Mouse (Mus musculus): ENCODE measurements around the gene Nfyb. TPM values are rescaled to one million over a fixed set of nuclear protein-coding genes. Genes with fewer than 3 reads are reported as not detected.
A peak's percentile ranks its signal among the peaks of the same experiment; 100 is the strongest.

Gene Nfyb
- polyA plus RNA-seq, 1 experiment from 2014 or later: 20.9 TPM

- no peak overlapping the region for H3K4me3 ChIP-seq
- WGBS: 77% methylated on average over 4 of the region's 4 CpGs
- H3K9ac ChIP-seq: no peak overlapping the region
- peaks cover 28% of the 10 kb centered on the region for H3K4me1 ChIP-seq
- H3K27ac ChIP-seq (replicated peaks): no peak overlapping the region
- H3K36me3 ChIP-seq: no peaks in the 10 kb centered on the region
- H3K4me2 ChIP-seq: no peak overlapping the region
- H3K9me3 ChIP-seq: 0 out of 2 replicates have a peak, but pooled peaks cover 2% of the 10 kb centered on the region
- H3K27me3 ChIP-seq (replicated peaks): no peaks in the 10 kb centered on the region
- no peak for ATAC-seq (ENCODE audit: extremely low read depth, insufficient number of reproducible peaks, low FRiP score, low TSS enrichment)
Observed at GRCm38 (mm10) chr10:82797119-82797491, 33.2 kb upstream of the Nfyb start.

DNA sequence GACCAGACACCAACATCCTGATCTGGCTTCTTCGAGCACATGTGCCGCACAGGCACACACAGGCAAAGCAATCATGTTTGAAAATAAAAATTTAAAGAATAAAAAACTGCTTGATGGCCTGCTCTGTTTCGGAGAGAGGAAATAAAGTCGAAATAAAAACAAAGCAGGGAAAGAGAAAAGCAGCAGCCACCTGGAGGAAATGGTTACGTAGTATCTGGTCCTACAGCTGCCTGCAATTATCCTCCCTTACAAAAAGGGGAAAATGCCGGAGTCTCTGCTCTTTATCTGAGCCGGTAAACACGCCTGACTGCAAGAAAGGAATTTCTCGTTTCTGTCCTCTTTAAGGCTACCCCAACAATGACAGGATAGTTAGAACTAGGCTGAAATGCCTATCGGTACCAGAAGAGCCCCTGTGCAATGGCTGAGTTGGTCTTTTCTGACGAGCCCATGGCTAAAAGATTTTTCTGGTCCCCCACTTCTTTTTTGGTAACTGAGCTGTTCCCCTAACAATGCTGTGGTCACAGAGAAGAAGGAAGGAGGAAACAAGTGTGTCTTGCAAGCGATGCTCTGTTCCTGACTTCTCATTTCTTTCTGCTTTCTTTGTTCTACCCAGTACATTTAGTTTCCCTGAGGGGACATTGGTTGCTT lies 32.7 kb upstream of the Nfyb start:
- Histone ChIP-seq H3K4me1 (peaks cover 28% of the 10 kb centered on the region), H3K9ac (no peak overlapping the region), H3K9me3 (no peaks in the 10 kb centered on the region), H3K36me3 (no peaks in the 10 kb centered on the region), H3K4me3 (no peak overlapping the region), H3K27ac (replicated peaks) (peak overlapping the region; percentile 42; the same call in 1 of the 2 replicates), H3K4me2 (0 out of 2 replicates have a peak overlapping the region, but pooled peaks have one; percentile 3), H3K27me3 (replicated peaks) (no peaks in the 10 kb centered on the region)
- 49% methylated on average over 12 of the region's 12 CpGs for WGBS
- no peak for ATAC-seq (ENCODE audit: extremely low read depth, insufficient number of reproducible peaks, low FRiP score, low TSS enrichment)

- Histone ChIP-seq H3K4me2 (peak overlapping the region; percentile 58), H3K4me3 (peak overlapping the region; percentile 20), H3K27ac (replicated peaks) (no peak overlapping the region), H3K4me1 (peaks cover 28% of the 10 kb centered on the region), H3K9ac (0 out of 2 replicates have a peak overlapping the region, but pooled peaks have one; percentile 17), H3K9me3 (no peaks in the 10 kb centered on the region), H3K36me3 (no peaks in the 10 kb centered on the region), H3K27me3 (replicated peaks) (no peaks in the 10 kb centered on the region)
- no peak for ATAC-seq (ENCODE audit: extremely low read depth, insufficient number of reproducible peaks, low FRiP score, low TSS enrichment)
- WGBS: 44% methylated on average over 8 of the region's 8 CpGs
Observed at GRCm38 (mm10) chr10:82795767-82796166, 31.8 kb upstream of the Nfyb start.

GRCm38 (mm10) chr10:82795071-82795731 lies 31.3 kb upstream of the Nfyb start:
- H3K9ac ChIP-seq: peak overlapping the region; percentile 17; the same call in 1 of the 2 replicates
- peak overlapping the region; percentile 34 for H3K27ac ChIP-seq (replicated peaks)

GRCm38 (mm10) chr10:82792311-82792710 lies 28.4 kb upstream of the Nfyb start:
- H3K9ac ChIP-seq: no peak overlapping the region
- no peaks in the 10 kb centered on the region for H3K36me3 ChIP-seq
- no peak overlapping the region for H3K27ac ChIP-seq (replicated peaks)
- H3K4me3 ChIP-seq: no peak overlapping the region
- H3K4me2 ChIP-seq: no peak overlapping the region
- peaks cover 21% of the 10 kb centered on the region for H3K4me1 ChIP-seq
- no peak for ATAC-seq (ENCODE audit: extremely low read depth, insufficient number of reproducible peaks, low FRiP score, low TSS enrichment)
- no peaks in the 10 kb centered on the region for H3K27me3 ChIP-seq (replicated peaks)
- no peaks in the 10 kb centered on the region for H3K9me3 ChIP-seq
- 71% methylated on average over 2 of the region's 2 CpGs for WGBS

More at GRCm38 (mm10) chr10:82795071-82795731, 31.3 kb upstream of the Nfyb start:
- peak overlapping the region; percentile 58 for H3K4me2 ChIP-seq
- no peaks in the 10 kb centered on the region for H3K27me3 ChIP-seq (replicated peaks)
- peaks cover 28% of the 10 kb centered on the region for H3K4me1 ChIP-seq
- H3K4me3 ChIP-seq: peak overlapping the region; percentile 20
- WGBS: 18% methylated on average over 15 of the region's 15 CpGs
- H3K36me3 ChIP-seq: no peaks in the 10 kb centered on the region
- peak; percentile 39; the same call in 1 of the 2 replicates for ATAC-seq (ENCODE audit: extremely low read depth, insufficient number of reproducible peaks, low FRiP score, low TSS enrichment)
- H3K9me3 ChIP-seq: no peaks in the 10 kb centered on the region

GRCm38 (mm10) chr10:82791713-82792112 lies 27.8 kb upstream of the Nfyb start:
- no peaks in the 10 kb centered on the region for H3K27me3 ChIP-seq (replicated peaks)
- no peak for ATAC-seq (ENCODE audit: extremely low read depth, insufficient number of reproducible peaks, low FRiP score, low TSS enrichment)
- no peaks in the 10 kb centered on the region for H3K36me3 ChIP-seq
- no peak overlapping the region for H3K4me2 ChIP-seq
- no peak overlapping the region for H3K9ac ChIP-seq
- H3K27ac ChIP-seq (replicated peaks): no peak overlapping the region
- WGBS: 89% methylated on average over 3 of the region's 3 CpGs
- H3K4me1 ChIP-seq: peaks cover 20% of the 10 kb centered on the region
- H3K9me3 ChIP-seq: no peaks in the 10 kb centered on the region
- no peak overlapping the region for H3K4me3 ChIP-seq

DNA sequence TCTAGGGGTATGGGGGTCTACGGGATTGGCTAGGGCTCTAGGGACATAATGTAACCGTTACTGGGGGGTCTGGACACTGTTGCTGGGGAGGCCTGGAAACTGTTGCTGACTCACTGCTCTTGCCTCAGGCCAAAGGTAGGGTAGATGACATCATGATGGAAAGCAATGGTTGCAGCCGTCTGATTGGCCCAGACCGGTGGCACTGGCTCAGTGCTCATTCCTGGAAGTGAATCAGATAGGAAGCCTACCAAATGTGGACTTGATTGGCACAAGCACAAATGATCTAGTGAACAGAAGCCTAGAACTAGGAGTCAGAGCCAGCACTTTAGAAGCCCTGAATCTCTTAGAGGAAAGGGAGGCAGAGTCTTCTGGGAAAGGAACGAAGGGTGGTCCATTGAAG lies 26.6 kb upstream of the Nfyb start:
- Histone ChIP-seq H3K9ac (no peak overlapping the region), H3K36me3 (no peaks in the 10 kb centered on the region), H3K9me3 (no peaks in the 10 kb centered on the region), H3K4me1 (peaks cover 8% of the 10 kb centered on the region), H3K27me3 (replicated peaks) (no peaks in the 10 kb centered on the region), H3K4me3 (no peak overlapping the region), H3K4me2 (no peak overlapping the region), H3K27ac (replicated peaks) (no peak overlapping the region)
- no peak for ATAC-seq (ENCODE audit: extremely low read depth, insufficient number of reproducible peaks, low FRiP score, low TSS enrichment)
- WGBS: 82% methylated on average over 5 of the region's 5 CpGs

DNA sequence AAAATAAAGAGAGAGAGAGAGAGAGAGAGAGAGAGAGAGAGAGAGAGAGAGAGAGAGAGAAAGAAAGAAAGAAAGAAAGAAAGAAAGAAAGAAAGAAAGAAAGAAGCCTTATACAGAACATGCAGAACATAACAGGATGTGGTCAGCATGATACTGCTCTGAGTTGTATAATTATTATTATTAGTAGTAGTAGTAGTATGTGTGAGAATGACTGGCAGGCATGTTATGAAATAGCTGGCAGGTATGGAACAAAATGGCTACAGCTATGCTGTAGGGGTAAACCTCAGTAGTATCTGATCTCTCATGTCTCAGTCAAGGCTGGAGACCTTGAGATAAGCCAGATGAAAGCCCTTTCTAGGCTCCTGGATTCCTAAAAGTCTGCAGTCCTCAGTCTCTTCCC lies 25.2 kb upstream of the Nfyb start:
- Histone ChIP-seq H3K4me1 (no peaks in the 10 kb centered on the region), H3K27me3 (replicated peaks) (no peaks in the 10 kb centered on the region), H3K9me3 (no peaks in the 10 kb centered on the region), H3K9ac (no peak overlapping the region), H3K27ac (replicated peaks) (no peak overlapping the region), H3K4me2 (no peak overlapping the region), H3K4me3 (no peak overlapping the region), H3K36me3 (no peaks in the 10 kb centered on the region)
- no peak for ATAC-seq (ENCODE audit: extremely low read depth, insufficient number of reproducible peaks, low FRiP score, low TSS enrichment)

DNA sequence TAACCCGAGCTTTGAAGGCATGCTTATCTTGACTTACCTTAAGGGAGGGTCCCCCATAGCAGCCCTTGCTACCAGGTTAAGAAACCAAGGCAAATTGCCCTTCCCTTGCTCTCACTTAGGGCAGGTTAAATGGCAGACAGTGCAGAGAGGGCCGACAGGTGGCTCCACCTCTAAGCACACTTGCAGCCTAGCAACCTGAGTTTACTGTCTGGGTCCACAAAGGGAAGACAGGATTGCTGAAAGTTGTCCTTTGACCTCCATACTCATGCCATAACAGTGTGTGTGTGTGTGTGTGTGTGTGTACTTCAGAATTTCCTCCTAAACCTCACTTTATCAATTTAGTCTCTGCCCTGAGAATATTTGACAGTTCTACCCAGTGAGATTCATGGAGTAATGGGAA lies 18.5 kb upstream of the Nfyb start:
- H3K27ac ChIP-seq (replicated peaks): no peak overlapping the region
- H3K36me3 ChIP-seq: no peaks in the 10 kb centered on the region
- no peak overlapping the region for H3K9ac ChIP-seq
- peaks cover 13% of the 10 kb centered on the region for H3K4me1 ChIP-seq
- H3K4me2 ChIP-seq: no peak overlapping the region
- no peaks in the 10 kb centered on the region for H3K9me3 ChIP-seq
- no peaks in the 10 kb centered on the region; the same call in 1 of the 2 replicates for H3K27me3 ChIP-seq (replicated peaks)
- 25% methylated on average over 2 of the region's 2 CpGs for WGBS
- no peak for ATAC-seq (ENCODE audit: extremely low read depth, insufficient number of reproducible peaks, low FRiP score, low TSS enrichment)
- H3K4me3 ChIP-seq: no peak overlapping the region

DNA sequence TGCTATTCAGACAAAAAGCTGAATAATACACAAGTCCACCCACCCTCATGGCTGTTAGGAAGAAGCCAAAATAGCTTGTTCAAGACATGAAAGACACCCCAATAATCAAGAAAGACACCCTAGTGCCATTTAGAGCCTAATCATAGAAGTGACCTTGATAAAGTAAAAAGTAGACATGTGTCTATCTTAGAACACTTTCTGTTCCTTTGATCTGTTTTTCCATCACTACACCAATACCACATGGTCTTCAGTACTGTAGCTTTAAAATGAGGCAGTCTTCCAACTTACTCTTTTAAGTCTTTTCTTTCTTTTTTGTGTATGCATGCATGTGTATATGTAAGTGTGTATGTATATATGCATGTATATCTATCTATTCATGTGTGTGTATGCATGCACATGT lies 16.9 kb upstream of the Nfyb start:
- H3K9ac ChIP-seq: no peak overlapping the region

DNA sequence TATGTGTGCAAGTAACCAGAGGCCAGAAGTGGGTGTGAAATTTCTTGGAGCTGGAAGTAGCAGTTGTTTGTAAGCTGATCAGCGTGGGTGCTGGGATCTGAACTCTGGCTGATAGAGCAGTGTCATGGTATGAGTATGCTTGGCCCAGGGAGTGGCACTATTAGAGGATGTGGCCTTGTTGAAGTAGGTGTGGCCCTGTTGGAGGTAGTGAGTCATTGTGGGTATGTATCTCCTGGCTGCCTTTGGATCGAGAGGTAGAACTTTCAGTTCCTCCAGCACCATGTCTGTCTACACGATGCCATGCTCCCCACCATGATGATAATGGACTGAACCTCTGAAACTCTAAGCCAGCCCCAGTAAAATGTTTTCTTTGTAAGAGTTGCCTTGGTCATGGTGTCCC lies 16.4 kb upstream of the Nfyb start:
- 89% methylated on average over 3 of the region's 3 CpGs for WGBS
- Histone ChIP-seq H3K27ac (replicated peaks) (no peak overlapping the region), H3K27me3 (replicated peaks) (no peaks in the 10 kb centered on the region; the same call in 1 of the 2 replicates), H3K4me2 (no peak overlapping the region), H3K9me3 (no peaks in the 10 kb centered on the region), H3K4me3 (no peak overlapping the region), H3K36me3 (no peaks in the 10 kb centered on the region), H3K4me1 (peaks cover 13% of the 10 kb centered on the region), H3K9ac (no peak overlapping the region)
- no peak for ATAC-seq (ENCODE audit: extremely low read depth, insufficient number of reproducible peaks, low FRiP score, low TSS enrichment)

More for the DNA sequence above, 16.9 kb upstream of the Nfyb start:
- no peak for ATAC-seq (ENCODE audit: extremely low read depth, insufficient number of reproducible peaks, low FRiP score, low TSS enrichment)
- Histone ChIP-seq H3K9me3 (no peaks in the 10 kb centered on the region), H3K4me3 (no peak overlapping the region), H3K4me1 (peaks cover 13% of the 10 kb centered on the region), H3K27me3 (replicated peaks) (no peaks in the 10 kb centered on the region; the same call in 1 of the 2 replicates), H3K36me3 (no peaks in the 10 kb centered on the region), H3K4me2 (no peak overlapping the region), H3K27ac (replicated peaks) (no peak overlapping the region)

DNA sequence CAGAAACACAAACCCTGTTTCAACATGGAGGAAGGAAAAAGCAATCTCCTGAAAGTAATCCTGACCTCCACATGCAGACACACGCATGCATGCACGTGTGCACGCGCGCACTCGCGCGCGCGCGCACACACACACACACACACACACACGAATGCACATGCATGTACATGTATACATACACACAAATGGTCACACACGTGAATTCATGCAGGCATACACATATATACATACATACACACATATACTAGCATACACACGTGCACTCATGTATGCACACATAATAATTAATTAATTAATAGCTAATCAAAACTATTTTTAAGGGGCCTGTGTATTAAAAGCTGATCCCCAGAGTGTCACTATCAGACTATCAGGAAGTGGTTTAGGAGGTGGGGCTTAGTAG lies 15.9 kb upstream of the Nfyb start:
- no peaks in the 10 kb centered on the region for H3K36me3 ChIP-seq
- H3K27ac ChIP-seq (replicated peaks): no peak overlapping the region
- no peak overlapping the region for H3K4me3 ChIP-seq
- no peak overlapping the region for H3K4me2 ChIP-seq
- no peaks in the 10 kb centered on the region; the same call in 1 of the 2 replicates for H3K27me3 ChIP-seq (replicated peaks)
- no peak overlapping the region for H3K9ac ChIP-seq
- no peak for ATAC-seq (ENCODE audit: extremely low read depth, insufficient number of reproducible peaks, low FRiP score, low TSS enrichment)
- H3K9me3 ChIP-seq: no peaks in the 10 kb centered on the region
- peaks cover 13% of the 10 kb centered on the region for H3K4me1 ChIP-seq
- 95% methylated on average over 14 of the region's 14 CpGs for WGBS
